Mouse (Mus musculus): ENCODE data around the gene Tbxas1.

The Tbxas1 gene

GRCm38 (mm10) chr6:38923870-38924817 lies 48.9 kb downstream of the Tbxas1 start:
- DNase-seq = no peak

GRCm38 (mm10) chr6:38925719-38926118 lies 50.5 kb downstream of the Tbxas1 start:
- no peak for DNase-seq

- DNase-seq = no peak
Measured at GRCm38 (mm10) chr6:38926135-38926962, 51.1 kb downstream of the Tbxas1 start.

- DNase-seq = no peak
Measured at GRCm38 (mm10) chr6:38926963-38927361, 51.8 kb downstream of the Tbxas1 start.

- DNase-seq = no peak
Measured at GRCm38 (mm10) chr6:38928489-38928888, 53.3 kb downstream of the Tbxas1 start.

GRCm38 (mm10) chr6:38936009-38936408 lies 60.8 kb downstream of the Tbxas1 start:
- no peak for DNase-seq

- DNase-seq = peak; percentile 47 to 48
Measured at GRCm38 (mm10) chr6:38938421-38938820, 63.2 kb downstream of the Tbxas1 start.

- DNase-seq = no peak
Measured at GRCm38 (mm10) chr6:38939096-38939495, 63.9 kb downstream of the Tbxas1 start.

- no peak for DNase-seq
Measured at GRCm38 (mm10) chr6:38941016-38941415, 65.8 kb downstream of the Tbxas1 start.

GRCm38 (mm10) chr6:38942771-38943170 lies 67.6 kb downstream of the Tbxas1 start:
- no peak for DNase-seq

GRCm38 (mm10) chr6:38944392-38944791 lies 69.2 kb downstream of the Tbxas1 start:
- no peak for DNase-seq

- DNase-seq = no peak
Measured at GRCm38 (mm10) chr6:38944826-38945225, 69.6 kb downstream of the Tbxas1 start.

GRCm38 (mm10) chr6:38945681-38946080 lies 70.5 kb downstream of the Tbxas1 start:
- no peak for DNase-seq

GRCm38 (mm10) chr6:38947282-38947681 lies 72.1 kb downstream of the Tbxas1 start:
- DNase-seq = no peak

GRCm38 (mm10) chr6:38949683-38950161 lies 74.5 kb downstream of the Tbxas1 start:
- DNase-seq = no peak

- DNase-seq = no peak
Measured at GRCm38 (mm10) chr6:38950341-38950740, 75.1 kb downstream of the Tbxas1 start.

- DNase-seq = no peak
Measured at GRCm38 (mm10) chr6:38950838-38951237, 75.6 kb downstream of the Tbxas1 start.

- DNase-seq = no peak
Measured at GRCm38 (mm10) chr6:38956641-38957040, 81.4 kb downstream of the Tbxas1 start.

- no peak for DNase-seq
Measured at GRCm38 (mm10) chr6:38957246-38957645, 82.0 kb downstream of the Tbxas1 start.

GRCm38 (mm10) chr6:38959502-38959901 lies 84.3 kb downstream of the Tbxas1 start:
- DNase-seq = no peak

- DNase-seq = no peak
Measured at GRCm38 (mm10) chr6:38960367-38960766, 85.2 kb downstream of the Tbxas1 start.

- no peak for DNase-seq
Measured at GRCm38 (mm10) chr6:38960791-38961426, 85.7 kb downstream of the Tbxas1 start.
